Mouse (Mus musculus): ENCODE measurements at regions not wholly inside any gene's neighbourhood (a gene's known extent, or its start where the extent isn't known, plus 50 kb on each side); places are given as distances from the start of the nearest gene placed in this dataset.

GRCm38 (mm10) chr3:41476516-41476915 lies 79.0 kb upstream of the Jade1 start:
- no peak overlapping the region for H3K4me3 ChIP-seq
- no peak overlapping the region for H3K9ac ChIP-seq
- no peaks in the 10 kb centered on the region for H3K36me3 ChIP-seq
- 83% methylated on average over 6 of the region's 6 CpGs for WGBS
- peaks cover 3% of the 10 kb centered on the region; the same call in 1 of the 2 replicates for H3K27me3 ChIP-seq (replicated peaks)
- H3K4me2 ChIP-seq = no peak overlapping the region
- ATAC-seq (ENCODE audit: insufficient number of reproducible peaks, low FRiP score) = no peak
- H3K27ac ChIP-seq (ENCODE audit: poor library complexity, severe bottlenecking) = no peak overlapping the region
- H3K4me1 ChIP-seq (replicated peaks) = no peaks in the 10 kb centered on the region
- H3K9me3 ChIP-seq (replicated peaks) = no peaks in the 10 kb centered on the region

- Histone ChIP-seq H3K9me3 (replicated peaks) (no peaks in the 10 kb centered on the region), H3K4me2 (no peak overlapping the region), H3K4me1 (replicated peaks) (no peaks in the 10 kb centered on the region), H3K27ac (ENCODE audit: poor library complexity, severe bottlenecking) (no peak overlapping the region), H3K27me3 (replicated peaks) (peaks cover 3% of the 10 kb centered on the region; the same call in 1 of the 2 replicates), H3K9ac (no peak overlapping the region), H3K36me3 (no peaks in the 10 kb centered on the region), H3K4me3 (no peak overlapping the region)
- WGBS = 86% methylated on average over 3 of the region's 3 CpGs
- ATAC-seq (ENCODE audit: insufficient number of reproducible peaks, low FRiP score) = no peak
Observed at GRCm38 (mm10) chr3:41472586-41472985, 82.9 kb upstream of the Jade1 start.

- Histone ChIP-seq H3K4me1 (replicated peaks) (no peaks in the 10 kb centered on the region), H3K27ac (ENCODE audit: poor library complexity, severe bottlenecking) (no peak overlapping the region), H3K4me2 (no peak overlapping the region), H3K27me3 (replicated peaks) (no peaks in the 10 kb centered on the region), H3K9ac (no peak overlapping the region), H3K36me3 (no peaks in the 10 kb centered on the region), H3K4me3 (no peak overlapping the region), H3K9me3 (replicated peaks) (no peaks in the 10 kb centered on the region)
- ATAC-seq (ENCODE audit: insufficient number of reproducible peaks, low FRiP score) = no peak
- WGBS = 47% methylated on average over 6 of the region's 6 CpGs
Observed at GRCm38 (mm10) chr3:41469106-41469505, 86.4 kb upstream of the Jade1 start.

- H3K9ac ChIP-seq = no peak overlapping the region
- no peak overlapping the region for H3K4me2 ChIP-seq
- H3K9me3 ChIP-seq (replicated peaks) = no peaks in the 10 kb centered on the region
- 76% methylated on average over 1 of the region's 1 CpGs for WGBS
- no peaks in the 10 kb centered on the region for H3K27me3 ChIP-seq (replicated peaks)
- no peak overlapping the region for H3K4me3 ChIP-seq
- no peak for ATAC-seq (ENCODE audit: insufficient number of reproducible peaks, low FRiP score)
- peaks cover 10% of the 10 kb centered on the region; the same call in 1 of the 2 replicates for H3K4me1 ChIP-seq (replicated peaks)
- no peak overlapping the region for H3K27ac ChIP-seq (ENCODE audit: poor library complexity, severe bottlenecking)
- H3K36me3 ChIP-seq = no peaks in the 10 kb centered on the region
Observed at GRCm38 (mm10) chr3:41467857-41468256, 87.7 kb upstream of the Jade1 start.

DNA sequence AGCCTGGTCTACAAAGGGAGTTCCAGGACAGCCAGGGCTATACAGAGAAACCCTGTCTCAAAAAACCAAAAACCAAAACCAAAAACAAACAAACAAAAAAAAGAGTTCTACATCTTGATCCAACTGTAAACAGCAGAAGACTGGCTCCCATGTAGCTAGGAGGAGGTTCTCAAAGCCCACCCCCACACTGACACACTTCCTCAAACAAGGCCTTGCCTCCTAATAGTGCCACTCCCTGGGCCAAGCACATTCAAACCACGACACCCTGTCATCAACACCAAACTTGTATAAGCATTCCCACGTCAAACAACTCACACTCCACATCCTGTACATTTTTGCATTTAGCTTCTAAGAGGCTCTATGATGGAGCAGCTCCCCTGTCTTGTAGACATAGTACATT lies 89.6 kb upstream of the Jade1 start:
- Histone ChIP-seq H3K36me3 (no peaks in the 10 kb centered on the region), H3K27ac (ENCODE audit: poor library complexity, severe bottlenecking) (no peak overlapping the region), H3K9me3 (replicated peaks) (no peaks in the 10 kb centered on the region), H3K4me1 (replicated peaks) (peaks cover 10% of the 10 kb centered on the region; the same call in 1 of the 2 replicates), H3K4me3 (no peak overlapping the region), H3K27me3 (replicated peaks) (no peaks in the 10 kb centered on the region), H3K9ac (no peak overlapping the region), H3K4me2 (no peak overlapping the region)
- no peak for ATAC-seq (ENCODE audit: insufficient number of reproducible peaks, low FRiP score)
- 53% methylated on average over 2 of the region's 2 CpGs for WGBS

DNA sequence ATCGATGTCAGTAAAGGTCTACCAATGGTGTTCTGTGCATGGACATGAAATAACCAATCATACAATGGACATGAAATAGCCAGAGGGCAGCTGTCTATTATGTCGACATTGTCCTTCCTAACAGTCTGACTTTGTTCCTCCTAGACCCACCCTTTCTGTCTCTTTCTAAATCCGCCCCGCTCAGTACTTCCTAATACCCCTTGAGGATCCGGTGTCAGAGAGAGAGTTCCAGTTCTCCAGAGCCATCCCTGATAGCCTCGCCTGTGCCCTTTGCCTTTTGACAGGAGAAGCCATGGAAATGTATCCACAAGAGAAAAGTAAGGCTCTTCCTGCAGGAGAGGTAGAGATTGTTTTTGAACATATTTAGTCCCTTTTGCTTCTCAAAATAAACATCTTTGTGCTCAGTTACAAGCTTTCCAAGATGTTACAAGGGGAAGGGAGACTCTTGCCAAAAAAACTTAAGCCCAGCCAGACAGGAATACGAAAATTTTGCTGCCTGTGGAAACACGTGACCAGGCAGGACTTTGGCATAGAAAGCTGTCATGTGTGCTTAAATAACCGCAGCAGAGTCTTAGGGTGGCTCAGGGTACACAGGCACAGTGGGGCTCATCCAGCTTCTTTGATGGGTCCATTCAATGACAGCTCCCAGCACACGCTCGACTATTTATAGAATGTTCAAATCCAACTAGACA lies 92.4 kb upstream of the Jade1 start:
- no peak overlapping the region for H3K4me2 ChIP-seq
- no peaks in the 10 kb centered on the region for H3K9me3 ChIP-seq (replicated peaks)
- no peak overlapping the region for H3K9ac ChIP-seq
- no peaks in the 10 kb centered on the region for H3K36me3 ChIP-seq
- WGBS = 64% methylated on average over 11 of the region's 11 CpGs
- no peak overlapping the region for H3K4me3 ChIP-seq
- ATAC-seq (ENCODE audit: insufficient number of reproducible peaks, low FRiP score) = no peak
- H3K4me1 ChIP-seq (replicated peaks) = peaks cover 10% of the 10 kb centered on the region; the same call in 1 of the 2 replicates
- no peak overlapping the region for H3K27ac ChIP-seq (ENCODE audit: poor library complexity, severe bottlenecking)
- H3K27me3 ChIP-seq (replicated peaks) = no peaks in the 10 kb centered on the region

GRCm38 (mm10) chr3:41460131-41460530 lies 95.4 kb upstream of the Jade1 start:
- no peak for ATAC-seq (ENCODE audit: insufficient number of reproducible peaks, low FRiP score)
- Histone ChIP-seq H3K9me3 (replicated peaks) (no peaks in the 10 kb centered on the region), H3K36me3 (no peaks in the 10 kb centered on the region), H3K27ac (ENCODE audit: poor library complexity, severe bottlenecking) (no peak overlapping the region), H3K27me3 (replicated peaks) (no peaks in the 10 kb centered on the region), H3K9ac (no peak overlapping the region), H3K4me1 (replicated peaks) (peaks cover 10% of the 10 kb centered on the region; the same call in 1 of the 2 replicates), H3K4me2 (no peak overlapping the region), H3K4me3 (no peak overlapping the region)
- 88% methylated on average over 4 of the region's 4 CpGs for WGBS

- Histone ChIP-seq H3K9me3 (replicated peaks) (no peaks in the 10 kb centered on the region), H3K4me3 (no peak overlapping the region), H3K4me1 (replicated peaks) (peaks cover 2% of the 10 kb centered on the region; the same call in 1 of the 2 replicates), H3K27me3 (replicated peaks) (no peaks in the 10 kb centered on the region), H3K27ac (ENCODE audit: poor library complexity, severe bottlenecking) (no peak overlapping the region), H3K36me3 (no peaks in the 10 kb centered on the region), H3K9ac (no peak overlapping the region), H3K4me2 (no peak overlapping the region)
- ATAC-seq (ENCODE audit: insufficient number of reproducible peaks, low FRiP score) = no peak
- 87% methylated on average over 6 of the region's 6 CpGs for WGBS
Observed at GRCm38 (mm10) chr3:41458156-41458555, 97.4 kb upstream of the Jade1 start.

GRCm38 (mm10) chr3:41453525-41453924 lies 102.0 kb upstream of the Jade1 start:
- Histone ChIP-seq H3K4me1 (replicated peaks) (peaks cover 6% of the 10 kb centered on the region; the same call in 1 of the 2 replicates), H3K4me2 (no peak overlapping the region), H3K27ac (ENCODE audit: poor library complexity, severe bottlenecking) (no peak overlapping the region), H3K9ac (no peak overlapping the region), H3K36me3 (no peaks in the 10 kb centered on the region), H3K9me3 (replicated peaks) (no peaks in the 10 kb centered on the region), H3K4me3 (no peak overlapping the region), H3K27me3 (replicated peaks) (no peaks in the 10 kb centered on the region)
- WGBS = 73% methylated on average over 3 of the region's 3 CpGs
- ATAC-seq (ENCODE audit: insufficient number of reproducible peaks, low FRiP score) = no peak

GRCm38 (mm10) chr3:41452716-41453090 lies 102.8 kb upstream of the Jade1 start:
- Histone ChIP-seq H3K4me2 (no peak overlapping the region), H3K9ac (no peak overlapping the region), H3K4me1 (replicated peaks) (peaks cover 6% of the 10 kb centered on the region; the same call in 1 of the 2 replicates), H3K27me3 (replicated peaks) (no peaks in the 10 kb centered on the region), H3K9me3 (replicated peaks) (no peaks in the 10 kb centered on the region), H3K4me3 (no peak overlapping the region), H3K27ac (ENCODE audit: poor library complexity, severe bottlenecking) (no peak overlapping the region), H3K36me3 (no peaks in the 10 kb centered on the region)
- WGBS = 57% methylated on average over 3 of the region's 3 CpGs
- ATAC-seq (ENCODE audit: insufficient number of reproducible peaks, low FRiP score) = no peak

DNA sequence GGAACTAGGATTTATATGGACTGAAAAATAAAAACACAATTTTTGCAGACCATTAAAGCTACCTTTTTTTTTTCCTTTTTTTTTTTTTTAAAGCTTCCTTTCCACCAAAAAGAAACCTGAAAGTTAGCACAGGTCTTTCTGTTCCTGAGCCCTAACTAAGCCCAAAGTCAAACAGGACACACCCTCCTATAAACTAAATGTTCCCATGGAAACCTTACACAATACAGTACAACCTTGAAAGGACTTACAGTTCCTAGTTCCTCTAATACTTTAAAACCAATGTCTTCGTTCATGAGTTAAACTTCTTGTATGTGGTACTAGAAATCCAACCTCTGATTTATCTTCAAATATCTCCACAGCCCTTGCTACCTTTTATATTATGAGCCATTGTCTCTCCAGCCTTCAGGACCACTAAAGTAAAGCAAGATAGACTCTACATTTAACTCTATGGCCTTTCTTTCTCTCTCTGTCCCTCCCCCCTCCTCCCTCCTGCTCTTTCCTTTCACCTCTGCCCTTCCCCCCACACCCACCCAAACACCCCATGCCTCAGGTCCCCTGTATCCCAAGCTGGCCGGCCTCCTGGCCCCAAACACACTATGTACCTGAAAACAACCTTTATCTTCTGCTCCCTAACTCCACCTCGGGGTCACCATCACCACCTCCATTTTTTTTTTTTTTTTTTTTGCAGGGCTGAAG lies 103.4 kb upstream of the Jade1 start:
- Histone ChIP-seq H3K4me3 (no peak overlapping the region), H3K9me3 (replicated peaks) (no peaks in the 10 kb centered on the region), H3K27me3 (replicated peaks) (no peaks in the 10 kb centered on the region), H3K9ac (no peak overlapping the region), H3K27ac (ENCODE audit: poor library complexity, severe bottlenecking) (no peak overlapping the region), H3K4me2 (no peak overlapping the region), H3K36me3 (no peaks in the 10 kb centered on the region), H3K4me1 (replicated peaks) (peaks cover 6% of the 10 kb centered on the region; the same call in 1 of the 2 replicates)
- no peak for ATAC-seq (ENCODE audit: insufficient number of reproducible peaks, low FRiP score)
- WGBS = 78% methylated on average over 3 of the region's 3 CpGs
